Mouse (Mus musculus) G1E (cell line): Measurements from ENCODE around the gene Son. TPM values are rescaled to one million over a fixed set of nuclear protein-coding genes. Genes with fewer than 3 reads are reported as not detected.

ENCODE experiments used
- ATAC-seq: 2 replicates; pipeline ENCODE4 v1.8.0; 2016; ENCODE audit warnings: mild to moderate bottlenecking; ENCODE audit not compliant: insufficient number of reproducible peaks, poor library complexity, low FRiP score, severe bottlenecking; ENCODE audit errors: extremely low read depth
- DNase-seq: peaks from one replicate; pipeline ENCODE4 v3.0.0; 2012; ENCODE audit warnings: low spot score
- H3K27me3 ChIP-seq: 2 replicates; pipeline ENCODE4 v1.6.1; 2012; ENCODE audit warnings: mild to moderate bottlenecking, low read length, inconsistent platforms; ENCODE audit not compliant: insufficient read depth
- H3K36me3 ChIP-seq: replicated peaks from 2 replicates; pipeline ENCODE3; 2012; ENCODE audit warnings: mild to moderate bottlenecking, inconsistent platforms
- H3K4me1 ChIP-seq: 2 replicates; pipeline ENCODE4 v1.6.1; 2012; ENCODE audit warnings: low read depth, low read length, inconsistent platforms, mixed read lengths; ENCODE audit not compliant: insufficient read depth
- H3K4me3 ChIP-seq: 2 replicates; pipeline ENCODE4 v1.5.1; 2012; ENCODE audit warnings: low read depth, mild to moderate bottlenecking, inconsistent platforms, low read length, moderate library complexity, mixed read lengths
- H3K9me3 ChIP-seq: replicated peaks from 2 replicates; pipeline ENCODE4 v1.6.1; 2012; ENCODE audit warnings: inconsistent platforms
- CTCF ChIP-seq: IDR thresholded peaks from 2 replicates; pipeline ENCODE4 v1.5.1; 2012; ENCODE audit warnings: low read depth, low read length, inconsistent platforms, mixed read lengths
- GATA1 ChIP-seq: IDR thresholded peaks from 2 replicates; pipeline ENCODE4 v1.6.1; 2012; ENCODE audit warnings: borderline replicate concordance, low read length, inconsistent platforms, mixed read lengths
- GATA2 ChIP-seq: IDR thresholded peaks from 2 replicates; pipeline ENCODE4 v1.6.1; 2012; ENCODE audit warnings: low read depth, low read length, inconsistent platforms, borderline replicate concordance
- POLR2AphosphoS5 ChIP-seq: IDR thresholded peaks from 2 replicates; pipeline ENCODE4 v1.6.1; 2012; ENCODE audit warnings: low read depth, low read length, inconsistent platforms; ENCODE audit not compliant: insufficient replicate concordance
- TAL1 ChIP-seq: conservative IDR thresholded peaks from 2 replicates; pipeline ENCODE4 v1.6.1; 2012; ENCODE audit warnings: low read depth, low read length, inconsistent platforms, mixed read lengths
- polyA plus RNA-seq: library from polyadenylated mRNA; stranded (reverse); fragments of >175 nt; gene quantifications from 2 replicates; pipeline ENCODE4 v1.2.3, GENCODE M21; 2012
- total RNA-seq, 2 experiments: library from RNA; stranded (forward) in 1 of 2; stranded (reverse) in 1 of 2; fragments of 200-1000 nt in 1 of 2; fragments of >200 nt in 1 of 2; fragmentation: Nextera tagmentation in 1 of 2; gene quantifications; 2 replicates each; pipeline ENCODE4 v1.2.3; 2014 to 2017

The Son gene
- total and polyA plus RNA-seq, 3 experiments = 43.9 to 573 (median 264) TPM

DNA sequence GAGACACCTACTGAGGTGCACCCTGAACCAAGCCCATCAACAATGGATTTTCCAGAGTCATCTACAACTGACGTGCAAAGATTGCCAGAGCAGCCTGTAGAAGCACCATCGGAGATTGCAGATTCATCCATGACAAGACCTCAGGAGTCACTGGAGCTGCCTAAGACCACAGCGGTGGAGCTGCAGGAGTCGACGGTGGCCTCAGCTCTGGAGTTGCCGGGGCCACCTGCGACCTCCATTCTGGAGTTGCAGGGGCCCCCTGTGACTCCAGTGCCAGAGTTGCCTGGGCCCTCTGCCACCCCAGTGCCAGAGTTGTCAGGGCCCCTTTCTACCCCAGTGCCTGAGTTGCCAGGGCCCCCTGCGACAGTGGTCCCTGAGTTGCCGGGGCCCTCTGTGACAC is 8.0 kb downstream of the Son start:
- ATAC-seq = no peak
- TF ChIP-seq GATA1 (no peak), POLR2AphosphoS5 (no peak), TAL1 (no peak), CTCF (no peak), GATA2 (no peak)

DNA sequence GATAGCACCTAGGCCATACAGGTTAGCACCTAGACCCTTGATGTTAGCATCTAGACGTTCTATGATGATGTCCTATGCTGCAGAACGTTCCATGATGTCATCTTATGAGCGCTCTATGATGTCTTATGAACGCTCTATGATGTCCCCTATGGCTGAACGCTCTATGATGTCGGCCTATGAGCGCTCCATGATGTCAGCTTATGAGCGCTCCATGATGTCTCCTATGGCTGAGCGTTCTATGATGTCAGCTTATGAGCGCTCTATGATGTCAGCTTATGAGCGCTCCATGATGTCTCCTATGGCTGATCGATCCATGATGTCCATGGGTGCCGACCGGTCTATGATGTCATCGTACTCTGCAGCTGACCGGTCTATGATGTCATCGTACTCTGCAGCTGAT is 10.0 kb downstream of the Son start:
- Histone ChIP-seq H3K27me3 (no peaks in the 10 kb centered on the region; the same call in 1 of the 2 replicates), H3K36me3 (peaks cover 93% of the 10 kb centered on the region), H3K4me3 (no peak overlapping the region), H3K4me1 (peaks cover 44% of the 10 kb centered on the region), H3K9me3 (peaks cover 32% of the 10 kb centered on the region)
- TF ChIP-seq TAL1 (no peak), CTCF (no peak)
- ATAC-seq (no peak), DNase-seq (no peak)

More for the DNA sequence above, 8.0 kb downstream of the Son start:
- Histone ChIP-seq H3K4me1 (peaks cover 51% of the 10 kb centered on the region), H3K36me3 (peaks cover 89% of the 10 kb centered on the region), H3K9me3 (peaks cover 32% of the 10 kb centered on the region), H3K27me3 (no peaks in the 10 kb centered on the region; the same call in 1 of the 2 replicates), H3K4me3 (no peak overlapping the region; the same call in 1 of the 2 replicates)
- no peak for DNase-seq

DNA sequence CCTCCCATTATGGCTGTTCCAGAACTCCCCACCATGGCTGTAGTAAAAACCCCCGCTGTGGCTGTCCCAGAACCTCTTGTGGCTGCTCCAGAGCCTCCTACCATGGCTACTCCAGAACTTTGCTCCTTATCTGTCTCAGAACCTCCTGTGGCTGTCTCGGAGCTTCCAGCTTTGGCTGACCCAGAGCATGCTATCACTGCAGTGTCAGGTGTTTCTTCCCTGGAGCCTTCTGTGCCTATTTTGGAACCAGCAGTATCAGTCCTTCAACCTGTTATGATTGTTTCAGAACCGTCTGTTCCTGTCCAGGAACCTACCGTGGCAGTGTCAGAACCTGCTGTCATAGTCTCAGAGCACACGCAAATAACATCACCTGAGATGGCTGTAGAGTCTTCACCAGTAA is 11.2 kb downstream of the Son start:
- H3K27me3 ChIP-seq = no peaks in the 10 kb centered on the region; the same call in 1 of the 2 replicates
- DNase-seq (no peak), ATAC-seq (no peak)
- H3K4me3 ChIP-seq = no peak overlapping the region
- H3K9me3 ChIP-seq = peaks cover 32% of the 10 kb centered on the region
- peaks cover 98% of the 10 kb centered on the region for H3K36me3 ChIP-seq
- no peak for TF ChIP-seq CTCF
- no peak for TF ChIP-seq POLR2AphosphoS5
- TF ChIP-seq GATA2 = no peak
- no peak for TF ChIP-seq TAL1
- no peak for TF ChIP-seq GATA1
- peaks cover 39% of the 10 kb centered on the region for H3K4me1 ChIP-seq

DNA sequence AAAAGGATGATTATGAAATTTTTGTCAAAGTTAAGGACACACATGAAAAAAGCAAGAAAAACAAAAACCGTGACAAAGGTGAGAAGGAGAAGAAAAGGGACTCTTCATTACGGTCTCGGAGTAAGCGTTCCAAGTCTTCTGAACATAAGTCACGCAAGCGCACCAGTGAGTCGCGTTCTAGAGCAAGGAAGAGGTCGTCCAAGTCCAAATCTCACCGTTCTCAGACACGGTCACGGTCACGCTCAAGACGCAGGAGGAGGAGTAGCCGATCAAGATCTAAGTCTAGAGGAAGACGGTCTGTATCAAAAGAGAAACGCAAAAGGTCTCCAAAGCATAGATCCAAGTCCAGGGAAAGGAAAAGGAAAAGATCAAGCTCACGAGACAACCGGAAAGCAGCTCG is 12.5 kb downstream of the Son start:
- no peak for DNase-seq

DNA sequence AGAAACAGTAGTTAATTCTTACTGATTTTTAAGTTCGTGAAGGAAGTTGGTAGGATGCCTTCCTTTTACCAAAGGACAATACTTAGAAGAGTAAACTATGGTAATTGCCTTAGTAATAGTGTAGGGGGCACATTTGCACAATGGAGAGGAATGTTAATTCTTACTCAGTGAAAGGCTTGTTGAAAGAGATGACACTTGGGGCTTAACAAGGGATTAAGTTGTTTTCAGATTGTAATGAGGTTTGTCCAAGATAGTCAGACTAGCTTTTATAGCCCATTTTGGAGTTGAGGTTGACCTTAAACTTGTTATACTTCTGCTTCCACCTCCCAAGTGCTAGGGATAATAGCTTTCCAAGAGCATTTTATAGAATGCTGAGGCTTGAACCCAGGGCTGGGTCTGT is 14.1 kb downstream of the Son start:
- Histone ChIP-seq H3K36me3 (peaks cover 99% of the 10 kb centered on the region), H3K27me3 (no peaks in the 10 kb centered on the region), H3K9me3 (peaks cover 23% of the 10 kb centered on the region), H3K4me1 (peaks cover 22% of the 10 kb centered on the region), H3K4me3 (no peak overlapping the region)
- no peak for DNase-seq
- TF ChIP-seq GATA2 = no peak
- no peak for TF ChIP-seq TAL1
- no peak for TF ChIP-seq POLR2AphosphoS5
- TF ChIP-seq GATA1 = no peak
- TF ChIP-seq CTCF = no peak
- no peak for ATAC-seq

More for the DNA sequence above, 12.5 kb downstream of the Son start:
- no peak overlapping the region; the same call in 1 of the 2 replicates for H3K4me3 ChIP-seq
- no peak for ATAC-seq
- TF ChIP-seq TAL1 (no peak), POLR2AphosphoS5 (no peak; the same call in 1 of the 2 replicates), GATA1 (no peak), CTCF (no peak), GATA2 (no peak)
- H3K4me1 ChIP-seq = peaks cover 34% of the 10 kb centered on the region
- peaks cover 32% of the 10 kb centered on the region for H3K9me3 ChIP-seq
- no peaks in the 10 kb centered on the region; the same call in 1 of the 2 replicates for H3K27me3 ChIP-seq
- H3K36me3 ChIP-seq = peaks cover 99% of the 10 kb centered on the region

DNA sequence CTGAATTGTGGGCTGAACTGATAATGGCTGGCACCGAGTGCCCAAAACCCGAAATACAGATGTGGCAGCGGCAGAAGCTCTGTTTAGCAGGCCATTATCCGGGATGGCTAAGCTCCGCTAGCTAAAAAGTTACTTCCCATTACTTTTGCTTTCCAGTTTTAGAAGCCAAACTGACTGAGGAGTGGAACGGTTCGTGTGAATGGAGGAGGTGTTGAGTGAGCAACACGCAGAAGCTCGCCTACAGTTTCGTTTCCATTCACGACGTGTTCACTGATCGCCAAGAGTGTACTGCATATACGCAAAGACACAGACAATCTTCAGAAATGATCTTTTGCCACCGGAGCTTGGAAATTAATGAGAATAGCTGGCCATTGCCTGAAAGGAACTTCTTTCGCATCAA is 15.0 kb downstream of the Son start:
- peaks cover 99% of the 10 kb centered on the region for H3K36me3 ChIP-seq
- H3K27me3 ChIP-seq = no peaks in the 10 kb centered on the region
- TF ChIP-seq GATA2 = no peak
- TF ChIP-seq POLR2AphosphoS5 = no peak
- TF ChIP-seq CTCF = no peak
- TF ChIP-seq GATA1 = no peak
- TF ChIP-seq TAL1 = no peak
- peaks cover 23% of the 10 kb centered on the region for H3K4me1 ChIP-seq
- DNase-seq (no peak), ATAC-seq (no peak)
- no peak overlapping the region for H3K4me3 ChIP-seq
- peaks cover 22% of the 10 kb centered on the region for H3K9me3 ChIP-seq

DNA sequence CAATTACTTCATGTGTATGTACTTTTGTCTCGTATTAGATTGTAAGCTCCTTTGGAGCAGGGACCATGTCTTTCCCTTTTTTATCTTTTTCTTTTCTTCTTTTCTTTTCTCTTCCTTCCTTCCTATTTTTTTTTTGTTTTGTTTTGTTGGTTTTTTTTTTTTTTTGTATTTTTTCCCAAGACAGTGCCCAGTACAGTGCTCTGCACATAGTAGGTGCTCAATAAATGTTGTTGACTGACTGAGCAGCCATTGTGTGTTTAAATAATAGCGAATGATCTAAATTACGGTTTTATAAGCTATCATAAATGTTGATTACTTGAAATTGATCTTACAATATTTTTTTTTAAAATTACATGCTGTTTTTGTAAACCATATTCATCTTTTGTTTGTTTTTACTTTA is 16.5 kb downstream of the Son start:
- H3K9me3 ChIP-seq = peaks cover 15% of the 10 kb centered on the region
- TF ChIP-seq GATA1 (no peak), CTCF (no peak), POLR2AphosphoS5 (no peak), GATA2 (no peak), TAL1 (no peak)
- H3K27me3 ChIP-seq = no peaks in the 10 kb centered on the region
- ATAC-seq (no peak), DNase-seq (no peak)
- H3K4me3 ChIP-seq = no peak overlapping the region
- H3K36me3 ChIP-seq = peaks cover 95% of the 10 kb centered on the region
- H3K4me1 ChIP-seq = peaks cover 21% of the 10 kb centered on the region
